23 mouse cellular contexts compared by ENCODE assay signal in genomic region chr15:26184930-26185329, GRCm38 (mm10).
A peak's percentile ranks its signal among the peaks of the same experiment; 100 is the strongest.
DNase-seq lines count a peak whose midpoint lies in the region; ATAC-seq and TF ChIP-seq lines count a peak whose summit lies in the region.
"Had no signal": no experiment of that assay in that cellular context is flagged by ENCODE, and none has a peak within 500 bp of the region (broad histone marks: within the 10 kb centered on the region; RNA-seq: fewer than 3 reads in every experiment).

No protein-coding gene starts in this region.

- TF ChIP-seq CTCF in lung, embryonic 14.5 days (IDR thresholded peaks at IDR 0.05; ENCODE audit: low read depth), result 0 out of 2 replicates have a peak, but pooled peaks have one; percentile 15
- TF ChIP-seq CTCF in lung, adult 2 months (IDR thresholded peaks at IDR 0.05; ENCODE audit: insufficient read depth, low read length), result no peak
- TF ChIP-seq CTCF in ES-Bruce4 (IDR thresholded peaks at IDR 0.05; ENCODE audit: low read depth, low read length), result peak; percentile 33

- no peaks in the 10 kb centered on the region for H3K36me3 ChIP-seq in lung, embryonic 14.5 days (ENCODE audit: insufficient read depth)
- H3K36me3 ChIP-seq in ES-Bruce4 (ENCODE audit: control insufficient read depth, insufficient read depth, low read length, poor library complexity, severe bottlenecking), result no peaks in the 10 kb centered on the region
- H3K36me3 ChIP-seq: embryonic facial prominence, embryonic 15.5 days; heart, embryonic 15.5 days; limb, embryonic 10.5 days; liver, embryonic 13.5 days had no signal

- H3K27me3 ChIP-seq in lung, embryonic 14.5 days (ENCODE audit: insufficient read depth, low read length), result no peaks in the 10 kb centered on the region
- no peaks in the 10 kb centered on the region for H3K27me3 ChIP-seq in ES-Bruce4 (ENCODE audit: control insufficient read depth, insufficient read depth, low read length, poor library complexity, severe bottlenecking)
- H3K27me3 ChIP-seq: embryonic facial prominence, embryonic 15.5 days; heart, embryonic 15.5 days; liver, embryonic 13.5 days had no signal

- TF ChIP-seq POLR2A in lung, adult 2 months (IDR thresholded peaks at IDR 0.05; ENCODE audit: borderline replicate concordance, extremely low read depth, low read depth, low read length), result no peak
- TF ChIP-seq POLR2A in ES-Bruce4 (IDR thresholded peaks at IDR 0.05; ENCODE audit: insufficient read depth, low read length), result no peak

- no peak overlapping the region for H3K9ac ChIP-seq in lung, embryonic 14.5 days
- H3K9ac ChIP-seq in ES-Bruce4 (ENCODE audit: low read depth, poor library complexity, severe bottlenecking), result no peak overlapping the region
- H3K9ac ChIP-seq: embryonic facial prominence, embryonic 15.5 days; heart, embryonic 15.5 days; hindbrain, embryonic 14.5 days; liver, embryonic 13.5 days had no signal

- H3K4me1 ChIP-seq in lung, embryonic 14.5 days (ENCODE audit: insufficient read depth), result no peaks in the 10 kb centered on the region
- no peaks in the 10 kb centered on the region for H3K4me1 ChIP-seq in lung, adult 2 months (ENCODE audit: control insufficient read depth, insufficient read depth, low read length)
- no peaks in the 10 kb centered on the region for H3K4me1 ChIP-seq in ES-Bruce4 (ENCODE audit: control insufficient read depth, insufficient read depth, low read length)
- H3K4me1 ChIP-seq: embryonic facial prominence, embryonic 15.5 days; heart, embryonic 15.5 days; limb, embryonic 10.5 days; liver, embryonic 13.5 days had no signal

- no peak for TF ChIP-seq EP300 in ES-Bruce4 (IDR thresholded peaks at IDR 0.05; ENCODE audit: insufficient read depth, low read depth, low read length)

- no peak overlapping the region for H3K27ac ChIP-seq in lung, embryonic 14.5 days (ENCODE audit: low read depth)
- H3K27ac ChIP-seq in ES-Bruce4 (ENCODE audit: insufficient read depth, low read length), result no peak overlapping the region
- H3K27ac ChIP-seq: embryonic facial prominence, embryonic 15.5 days; heart, embryonic 15.5 days; hindbrain, embryonic 14.5 days; limb, embryonic 10.5 days; liver, embryonic 13.5 days had no signal

- 39% methylated on average over 3 of the region's 3 CpGs for WGBS in lung, embryonic 14.5 days
- 38% methylated on average over 3 of the region's 3 CpGs for WGBS in lung, adult 2 months

- no peak for ATAC-seq in lung, embryonic 14.5 days (ENCODE audit: insufficient read depth)
- ATAC-seq: forebrain, embryonic 14.5 days had no signal

- H3K4me3 ChIP-seq in lung, embryonic 14.5 days (ENCODE audit: low read depth, low read length), result no peak overlapping the region
- H3K4me3 ChIP-seq in lung, adult 2 months (replicated peaks; ENCODE audit: extremely low read depth, low read depth, low read length), result no peak overlapping the region
- H3K4me3 ChIP-seq in ES-Bruce4 (ENCODE audit: low read depth, low read length), result no peak overlapping the region
- H3K4me3 ChIP-seq: embryonic facial prominence, embryonic 15.5 days; heart, embryonic 15.5 days; limb, embryonic 10.5 days; liver, embryonic 13.5 days had no signal

- H3K4me2 ChIP-seq in lung, embryonic 14.5 days, result no peak overlapping the region
- H3K4me2 ChIP-seq: embryonic facial prominence, embryonic 15.5 days; heart, embryonic 15.5 days; hindbrain, embryonic 14.5 days; liver, embryonic 13.5 days; midbrain, embryonic 11.5 days had no signal

- H3K9me3 ChIP-seq in lung, embryonic 14.5 days (ENCODE audit: low read depth, low read length), result 0 out of 2 replicates have a peak, but pooled peaks cover 2% of the 10 kb centered on the region
- no peaks in the 10 kb centered on the region for H3K9me3 ChIP-seq in ES-Bruce4 (replicated peaks; ENCODE audit: control insufficient read depth, insufficient read depth, low read length, poor library complexity, severe bottlenecking)
- H3K9me3 ChIP-seq: embryonic facial prominence, embryonic 15.5 days; heart, embryonic 15.5 days; limb, embryonic 10.5 days; liver, embryonic 13.5 days had no signal

- DNase-seq in lung, embryonic 14.5 days, result no peak
- no peak for DNase-seq in lung, adult 2 months
- DNase-seq in 416B (ENCODE audit: low read depth) (peak; percentile 0), ZHBTc4 (ENCODE audit: low read depth, low spot score) (peak; percentile 57)
- no peak for DNase-seq in spleen, postnatal 10 days (ENCODE audit: low spot score in 2 of 2)
- no peak for DNase-seq in spleen, postnatal 14 days (ENCODE audit: low spot score in 2 of 2)
- DNase-seq: adrenal gland, postnatal 36 days; B cell, adult 2 months; cerebellum, adult 9-11 months; heart, postnatal 36 days; kidney, adult 2 months; kidney, postnatal 10 days; liver, embryonic 13.5 days; lung, postnatal 10 days; spleen, adult 18-20 months; thymus, adult 2 months had no signal

Comparison
In these comparisons a context has a peak if more than half of its experiments do, and no peak if none do; other contexts are left out.
1. DNase-seq: peak in 416B (single experiment) and ZHBTc4 (single experiment); none in lung, embryonic 14.5 days (single experiment), lung, adult 2 months (single experiment), spleen, postnatal 10 days (0 of 2) and spleen, postnatal 14 days (0 of 2).